Mouse (Mus musculus): ENCODE results near the gene Ppp1r27. TPM values are rescaled to one million over a fixed set of nuclear protein-coding genes. Genes with fewer than 3 reads are reported as not detected.
"Not testable (repeated sequence)": the region's sequence is repeated elsewhere in the genome, so short reads cannot be mapped to it uniquely, and the experiment has no call there.

The Ppp1r27 gene
- total RNA-seq, 2 experiments from 2014 or later: 0.83 TPM; not detected in 1

DNA sequence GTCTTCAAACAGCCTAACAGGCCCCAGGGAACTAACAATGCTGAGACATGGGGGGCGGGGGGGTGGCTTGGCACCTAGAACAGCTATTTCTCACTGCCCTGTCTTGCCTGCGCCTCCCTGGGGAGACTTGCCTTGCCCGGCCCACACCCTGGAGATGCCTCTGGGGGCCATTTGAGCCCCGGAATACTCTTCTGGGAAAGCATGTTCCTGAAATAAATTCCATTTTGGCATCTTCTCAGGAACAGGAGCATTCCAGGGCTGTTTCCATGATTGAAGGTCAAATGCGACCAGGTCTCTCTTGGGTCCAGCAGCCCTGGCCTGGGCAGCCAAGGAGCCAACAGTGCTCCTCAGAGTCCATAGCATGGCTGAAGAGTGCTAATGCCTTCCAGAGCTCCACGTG, 8.6 kb downstream of the Ppp1r27 start:
- DNase-seq: no peak

- peak; percentile 78 for DNase-seq
Measured at GRCm38 (mm10) chr11:120541907-120542306, 9.0 kb downstream of the Ppp1r27 start.

DNA sequence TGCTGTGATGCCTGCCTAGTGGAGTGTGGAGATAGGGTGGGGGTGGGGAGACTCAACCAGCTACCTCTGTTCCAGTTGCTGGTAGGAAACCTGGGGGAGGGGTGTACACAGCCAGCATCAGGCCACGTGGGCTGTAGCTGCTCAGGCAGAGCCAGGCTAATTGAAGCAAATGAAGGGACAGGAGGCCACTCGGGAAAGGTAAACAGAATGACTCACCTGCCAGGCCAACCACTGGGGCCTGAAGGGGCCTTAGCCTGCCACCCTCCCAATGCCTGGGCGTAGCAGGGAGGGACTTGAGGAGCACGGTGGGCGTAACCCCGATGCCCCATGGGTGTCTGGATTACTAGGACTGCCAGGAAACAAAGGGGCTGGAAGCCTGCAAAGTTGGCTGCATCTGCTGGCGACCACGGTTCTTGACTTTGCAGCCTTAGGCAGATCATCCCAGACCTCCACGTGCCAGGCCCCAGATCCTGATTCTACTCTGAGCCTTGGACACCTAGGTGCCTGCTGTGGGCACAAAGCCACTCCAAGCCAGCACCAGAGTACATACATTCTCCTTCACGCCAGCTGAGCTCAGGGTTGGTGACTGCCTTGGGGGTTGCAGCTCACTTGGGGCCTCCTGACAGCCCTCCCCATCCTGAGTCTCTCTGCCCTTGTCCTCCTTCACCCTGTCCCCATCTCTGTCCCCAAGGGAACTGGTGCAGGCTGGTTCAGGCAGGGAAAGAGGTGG, 11.5 kb downstream of the Ppp1r27 start:
- DNase-seq: no peak

DNA sequence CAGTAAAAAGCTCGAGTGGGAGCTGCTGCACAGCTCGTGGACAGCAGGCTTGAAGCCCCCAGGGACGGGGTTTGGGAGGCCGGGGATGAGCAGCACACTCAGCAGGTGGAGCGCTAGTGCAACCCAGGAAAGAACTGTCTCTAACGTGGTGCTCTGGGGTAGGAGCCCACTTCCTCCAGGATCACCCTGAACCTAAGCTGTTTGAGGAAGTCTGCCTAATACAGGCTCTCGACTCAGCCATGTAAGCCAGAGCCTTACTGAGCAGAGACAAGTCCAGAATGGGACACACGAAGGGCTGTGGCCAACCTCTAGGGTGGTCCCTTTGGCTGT, 12.0 kb downstream of the Ppp1r27 start:
- no peak for DNase-seq

DNA sequence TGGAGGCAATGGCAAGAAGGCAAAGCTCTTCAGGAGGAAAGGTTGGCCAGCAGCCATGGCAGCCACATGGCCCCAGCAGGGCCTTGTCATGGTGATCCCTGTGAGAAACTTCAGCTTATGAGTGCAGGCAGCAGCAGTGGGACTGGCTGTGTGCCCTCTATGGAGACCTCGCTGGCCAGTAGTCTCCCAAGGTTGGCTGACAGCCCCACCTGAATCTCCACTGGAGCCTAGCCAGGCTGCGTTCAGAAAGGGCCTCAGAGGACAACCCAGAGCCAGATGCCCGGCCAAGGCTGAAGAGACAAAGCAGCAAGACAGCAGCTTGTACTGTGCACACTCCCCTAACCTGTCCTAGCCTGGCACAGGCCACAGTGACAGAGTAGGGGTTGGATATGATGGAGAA, 12.4 kb downstream of the Ppp1r27 start:
- DNase-seq: peak; percentile 90

- no peak for DNase-seq
Measured at GRCm38 (mm10) chr11:120535804-120536203, 15.1 kb downstream of the Ppp1r27 start.

DNA sequence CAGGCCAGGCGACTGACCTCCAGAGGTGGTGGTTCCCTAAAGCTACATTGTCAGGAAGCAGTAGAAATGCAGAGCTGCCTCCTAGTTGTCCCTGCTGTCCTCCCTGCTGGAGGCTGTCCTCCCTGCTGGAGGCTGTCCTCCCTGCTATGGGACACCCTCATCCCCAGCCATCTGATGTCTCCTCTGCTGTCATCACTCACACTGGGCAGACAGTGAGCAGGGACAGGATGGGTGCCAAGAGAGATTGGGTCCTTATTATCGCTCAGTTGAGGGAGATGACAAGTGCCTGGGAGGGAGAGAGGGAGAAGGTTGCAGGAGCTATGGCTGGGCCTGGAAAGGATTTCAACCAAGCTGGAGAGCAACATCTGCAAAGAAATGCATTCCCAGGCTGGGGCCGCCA, 15.8 kb downstream of the Ppp1r27 start:
- no peak for DNase-seq

DNA sequence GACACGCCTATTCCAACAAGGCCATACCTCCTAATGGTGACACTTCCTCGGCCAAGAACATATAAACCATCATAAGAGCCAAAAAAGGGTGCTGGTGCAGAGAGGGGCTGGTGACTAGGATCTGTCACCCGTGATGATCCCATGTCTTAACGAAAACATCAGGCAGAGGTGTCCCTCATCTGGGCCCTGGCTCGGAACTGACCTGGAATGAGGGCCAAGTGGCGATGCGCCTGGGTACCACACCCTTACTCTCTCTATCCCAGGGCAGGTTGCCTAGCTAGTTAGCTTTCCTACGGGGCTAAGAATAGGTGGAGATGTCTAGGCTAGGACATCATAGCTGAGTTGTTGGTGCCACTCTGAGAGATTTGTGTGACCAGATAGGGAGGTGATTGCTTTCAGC, 16.8 kb downstream of the Ppp1r27 start:
- no peak for DNase-seq

- DNase-seq: no peak
Measured at GRCm38 (mm10) chr11:120531646-120532045, 19.3 kb downstream of the Ppp1r27 start.

GRCm38 (mm10) chr11:120530085-120530964, 20.6 kb downstream of the Ppp1r27 start, which contains the start of gene Gcgr:
Gcgr (plus strand) TSS chr11:120530699.
- DNase-seq: peak; percentile 39

- DNase-seq: no peak
Measured at GRCm38 (mm10) chr11:120528903-120529302, 22.0 kb downstream of the Ppp1r27 start.

- DNase-seq: no peak
Measured at GRCm38 (mm10) chr11:120527690-120528354, 23.1 kb downstream of the Ppp1r27 start.

DNA sequence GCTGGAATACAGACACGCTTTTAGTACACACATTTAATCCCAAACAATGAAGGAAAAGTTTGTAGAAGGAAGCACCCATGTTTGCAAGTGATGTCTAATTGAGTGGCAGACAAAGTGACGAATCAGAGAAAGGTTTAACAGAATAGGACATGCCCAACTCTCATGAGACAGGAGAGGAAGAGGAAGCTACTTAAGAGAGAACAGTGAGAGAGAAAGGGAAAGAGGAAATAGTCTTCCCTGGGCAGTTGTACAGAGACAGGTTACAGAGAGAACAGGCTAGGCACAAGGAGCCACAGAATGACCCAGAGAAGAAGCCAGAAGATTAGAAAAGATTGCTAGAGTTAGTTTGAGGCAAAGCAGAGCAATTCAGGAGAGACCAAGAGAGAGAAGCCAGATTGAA, 25.0 kb downstream of the Ppp1r27 start:
- DNase-seq: no peak

DNA sequence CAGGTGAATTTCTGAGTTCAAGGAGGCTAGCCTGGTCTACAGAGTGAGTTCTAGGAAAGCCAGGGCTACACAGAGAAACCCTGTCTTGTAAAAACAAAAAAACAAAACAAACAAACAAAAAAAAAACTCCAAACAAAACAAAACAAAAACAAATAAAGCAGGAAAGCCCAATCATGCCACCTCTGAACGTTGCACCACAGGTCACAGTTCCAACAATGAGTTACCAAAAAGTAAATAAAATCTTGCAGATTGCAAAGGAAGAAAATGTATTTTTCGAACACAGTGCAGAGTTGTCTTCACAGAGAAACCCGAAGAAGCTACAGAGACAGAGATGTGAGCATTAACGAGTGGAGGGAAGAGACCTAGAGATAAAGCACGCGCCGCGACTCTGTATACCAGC, 28.4 kb downstream of the Ppp1r27 start:
- no peak for DNase-seq

GRCm38 (mm10) chr11:120520967-120521540, 29.9 kb downstream of the Ppp1r27 start:
- peak; percentile 76 for DNase-seq

GRCm38 (mm10) chr11:120520498-120520897, 30.4 kb downstream of the Ppp1r27 start:
- no peak for DNase-seq

DNA sequence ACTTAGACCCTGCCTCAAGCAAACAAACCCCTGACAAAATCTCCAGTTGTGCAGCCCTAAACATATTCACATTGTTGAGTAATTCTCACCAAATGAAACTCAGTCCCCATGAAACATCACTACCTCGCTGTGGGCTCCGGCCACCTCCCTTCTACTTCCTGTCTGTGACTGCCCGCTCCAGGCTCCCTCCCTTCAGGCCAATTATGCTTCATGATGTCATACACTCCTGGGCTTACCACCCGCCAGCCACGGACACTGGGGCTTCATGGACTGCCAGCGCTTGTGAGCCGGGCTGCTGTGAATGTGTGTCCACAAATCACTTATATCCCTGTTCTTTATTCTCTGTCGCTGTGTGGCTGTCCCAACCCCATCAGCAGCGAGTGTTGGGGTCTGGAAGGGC, 31.2 kb downstream of the Ppp1r27 start:
- peak; percentile 80 for DNase-seq

DNA sequence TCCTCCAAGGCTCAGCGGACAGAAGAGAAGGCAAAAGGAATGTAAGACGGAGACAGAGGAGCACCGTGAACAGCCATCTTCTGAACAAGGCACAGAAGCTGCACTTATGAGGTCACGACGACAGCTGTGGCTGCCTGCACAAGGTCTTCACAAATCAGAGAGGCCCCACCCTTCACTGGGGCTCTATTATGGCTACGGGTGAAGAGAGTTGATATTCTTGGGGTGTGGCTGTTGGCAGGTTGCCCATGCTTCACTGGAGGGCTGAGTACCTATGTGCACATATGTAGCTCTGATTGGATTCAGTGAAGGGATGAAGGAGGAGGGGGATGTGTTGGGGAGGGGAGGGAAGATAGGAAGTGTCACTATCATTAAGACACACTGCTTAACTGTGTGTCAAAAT, 32.4 kb downstream of the Ppp1r27 start:
- DNase-seq: no peak

DNA sequence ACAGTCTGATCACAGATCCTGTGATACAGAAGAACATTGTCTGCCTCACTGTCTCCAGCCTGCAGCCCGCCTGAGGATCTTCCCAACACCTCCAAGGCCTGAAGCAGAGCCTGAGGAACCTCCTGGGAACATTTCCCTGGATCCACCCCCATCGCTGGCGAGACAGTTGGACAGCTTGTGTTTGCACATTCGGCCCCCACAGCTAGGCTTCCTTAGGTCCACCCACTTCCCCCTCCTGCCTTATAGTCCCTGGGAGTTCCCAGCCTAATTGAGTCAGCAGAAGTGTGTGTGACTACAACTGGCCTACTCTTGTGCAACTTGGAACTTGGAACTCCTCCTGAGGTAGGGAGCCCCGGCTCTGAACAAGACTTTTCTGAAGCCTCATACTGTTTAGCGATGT, 32.9 kb downstream of the Ppp1r27 start:
- DNase-seq: peak; percentile 62

DNA sequence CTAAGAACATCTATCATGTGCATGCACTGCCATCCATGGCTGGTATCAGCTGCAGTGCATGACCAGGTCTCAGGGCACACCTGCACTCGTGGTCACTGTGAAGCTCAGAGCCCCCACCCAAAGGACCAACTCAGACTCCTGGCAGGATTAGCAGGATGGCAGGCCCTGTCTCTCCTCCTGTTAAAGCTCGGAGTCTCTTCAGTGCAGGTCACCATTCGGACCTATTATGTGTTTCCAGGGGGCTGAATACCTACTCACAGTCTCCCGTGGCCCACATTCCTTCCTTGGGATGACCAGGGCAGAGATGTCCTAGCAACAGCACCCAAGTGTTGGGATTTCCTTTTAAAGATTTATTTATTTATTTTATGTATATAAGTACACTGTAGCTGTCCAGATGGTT, 33.8 kb downstream of the Ppp1r27 start:
- no peak for DNase-seq

GRCm38 (mm10) chr11:120515611-120516010, 35.3 kb downstream of the Ppp1r27 start:
- peak; percentile 95 for DNase-seq

DNA sequence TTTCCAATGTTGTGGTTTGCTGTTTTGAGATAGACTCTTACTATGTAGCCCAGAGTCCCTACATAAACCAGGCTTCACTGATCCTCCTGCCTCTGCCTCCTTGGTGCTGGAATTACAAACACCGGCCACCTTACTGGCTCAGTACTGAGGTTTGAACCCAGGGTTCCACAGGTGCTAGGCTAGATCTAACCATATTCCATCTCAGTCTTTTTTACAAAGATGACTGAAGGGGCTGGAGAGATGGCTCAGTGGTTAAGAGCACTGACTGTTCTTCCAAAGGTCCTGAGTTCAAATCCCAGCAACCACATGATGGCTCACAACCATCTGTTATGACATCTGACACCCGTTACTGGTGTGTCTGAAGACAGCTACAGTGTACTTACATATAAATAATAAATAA, 36.7 kb downstream of the Ppp1r27 start:
- DNase-seq: not testable (repeated sequence)
